Mouse (Mus musculus) embryonic facial prominence, embryonic 13.5 days (tissue): ENCODE measurements around the gene Fn3krp. TPM values are rescaled to one million over a fixed set of nuclear protein-coding genes. Genes with fewer than 3 reads are reported as not detected.
A peak's percentile ranks its signal among the peaks of the same experiment; 100 is the strongest.

Source experiments
- ATAC-seq: fragments of 200-750 bp; cut with Nextera tagmentation; 2 replicates; pipeline ENCODE4 v1.8.0; 2017; ENCODE audit warnings: low read depth; ENCODE audit not compliant: insufficient number of reproducible peaks, insufficient read depth, low FRiP score, low TSS enrichment
- H3K27ac ChIP-seq: fragments of 300-500 bp; sonication (generic); 2 replicates; pipeline ENCODE4 v1.5.1; 2015; ENCODE audit warnings: moderate library complexity, mild to moderate bottlenecking, inconsistent platforms
- H3K27me3 ChIP-seq: fragments of 300-500 bp; sonication (generic); 2 replicates; pipeline ENCODE4 v1.6.1; 2015; ENCODE audit warnings: mild to moderate bottlenecking, inconsistent platforms
- H3K36me3 ChIP-seq: fragments of 300-500 bp; sonication (generic); 2 replicates; pipeline ENCODE4 v1.6.1; 2015; ENCODE audit warnings: mild to moderate bottlenecking, inconsistent platforms
- H3K4me1 ChIP-seq: fragments of 300-500 bp; sonication (generic); 2 replicates; pipeline ENCODE4 v1.6.1; 2015; ENCODE audit warnings: inconsistent platforms
- H3K4me2 ChIP-seq: fragments of 300-500 bp; sonication (generic); 2 replicates; pipeline ENCODE4 v1.6.1; 2015; ENCODE audit warnings: moderate library complexity, mild to moderate bottlenecking, inconsistent platforms
- H3K4me3 ChIP-seq: fragments of 300-500 bp; sonication (generic); 2 replicates; pipeline ENCODE4 v1.5.1; 2015; ENCODE audit warnings: mild to moderate bottlenecking, inconsistent platforms
- H3K9ac ChIP-seq: fragments of 300-500 bp; sonication (generic); 2 replicates; pipeline ENCODE4 v1.6.1; 2015; ENCODE audit warnings: mild to moderate bottlenecking, inconsistent platforms
- H3K9me3 ChIP-seq: fragments of 300-500 bp; sonication (generic); 2 replicates; pipeline ENCODE4 v1.6.1; 2016; ENCODE audit warnings: inconsistent platforms
- WGBS: fragments of 180-500 bp; shearing (Covaris S2); methylation state at CpG from one replicate; pipeline ENCODE4 v1.1.7; 2015; ENCODE audit warnings: mixed read lengths; 5-methylcytosine and 5-hydroxymethylcytosine counted together
- polyA plus RNA-seq: library from polyadenylated mRNA; unstranded; fragments of >200 nt; fragmentation: Nextera tagmentation; extraction: Ambion mirVana; gene quantifications from 2 replicates; pipeline ENCODE4 v1.2.1, GENCODE M21; 2015

Fn3krp gene
- polyA plus RNA-seq, 1 experiment from 2014 or later, result 10.8 TPM

DNA sequence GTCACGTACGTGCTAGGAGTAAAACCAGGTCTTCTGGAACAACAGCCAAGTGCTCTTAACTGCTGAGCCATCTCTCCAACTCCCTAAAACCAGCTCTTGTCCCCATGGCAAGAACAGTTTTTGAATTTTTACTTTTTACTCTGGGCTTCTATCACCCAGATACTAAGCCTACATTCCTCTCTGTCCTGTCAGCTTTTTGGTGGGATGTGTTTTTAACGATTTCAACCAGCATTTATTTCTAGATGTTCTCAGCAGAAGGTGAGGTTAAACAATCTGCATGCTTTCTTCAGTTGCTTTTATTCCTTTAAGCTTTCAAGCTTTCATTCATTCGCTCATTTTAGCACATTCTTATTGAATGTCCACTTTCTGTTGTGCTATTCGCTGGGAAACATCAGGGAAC, 3.2 kb upstream of the Fn3krp start:
- Histone ChIP-seq H3K36me3 (no peaks in the 10 kb centered on the region), H3K27ac (no peak overlapping the region), H3K27me3 (no peaks in the 10 kb centered on the region), H3K9ac (no peak overlapping the region), H3K4me3 (no peak overlapping the region), H3K4me1 (peaks cover 17% of the 10 kb centered on the region), H3K4me2 (no peak overlapping the region), H3K9me3 (no peaks in the 10 kb centered on the region)
- ATAC-seq, result no peak
- WGBS, result 85% methylated on average over 5 of the region's 5 CpGs

DNA sequence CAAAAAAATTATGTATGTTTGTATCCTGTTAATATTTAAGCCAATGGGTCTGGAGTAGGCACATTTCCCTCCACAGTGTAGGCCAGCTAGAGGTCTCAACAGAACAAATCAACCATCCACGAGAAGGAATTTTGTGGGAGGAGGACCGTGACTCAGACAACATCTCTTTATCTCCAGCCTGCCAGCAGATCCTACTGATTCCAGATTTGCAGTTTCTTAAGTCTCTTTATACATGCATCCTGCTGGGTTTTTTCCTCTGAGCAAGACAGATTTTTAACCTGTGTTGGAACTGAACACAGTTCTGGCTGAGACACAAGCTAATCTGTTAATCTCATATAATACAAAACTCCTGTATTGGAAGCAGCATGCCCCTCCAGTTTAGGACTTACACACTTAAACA, 2.3 kb upstream of the Fn3krp start:
- H3K36me3 ChIP-seq, result no peaks in the 10 kb centered on the region
- WGBS, result 56% methylated on average over 2 of the region's 2 CpGs
- H3K9ac ChIP-seq, result no peak overlapping the region
- no peak for ATAC-seq
- H3K27me3 ChIP-seq, result no peaks in the 10 kb centered on the region
- no peak overlapping the region for H3K27ac ChIP-seq
- H3K4me1 ChIP-seq, result peaks cover 19% of the 10 kb centered on the region
- H3K4me2 ChIP-seq, result no peak overlapping the region
- no peaks in the 10 kb centered on the region for H3K9me3 ChIP-seq
- no peak overlapping the region for H3K4me3 ChIP-seq

DNA sequence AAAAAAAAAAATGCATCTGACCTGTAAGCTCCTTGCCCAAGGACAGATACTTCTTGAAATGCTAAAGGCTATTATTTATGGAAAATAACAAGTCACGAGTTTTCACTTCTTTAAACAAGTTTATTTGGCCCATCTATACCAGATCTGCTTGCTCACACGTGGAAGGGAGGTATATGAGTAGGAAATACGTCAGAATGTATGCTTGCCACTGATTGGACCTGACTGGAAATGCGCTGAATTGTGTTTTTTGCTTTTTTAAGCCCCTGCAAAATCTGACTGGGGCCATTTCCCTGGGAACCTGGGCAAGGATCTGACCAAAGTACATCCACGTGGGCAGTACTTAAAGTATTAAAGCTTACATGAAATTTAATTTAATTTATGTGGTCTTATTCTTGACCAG, 822 bp upstream of the Fn3krp start:
- ATAC-seq, result no peak
- H3K36me3 ChIP-seq, result no peaks in the 10 kb centered on the region
- peak overlapping the region; percentile 70 for H3K9ac ChIP-seq
- H3K4me1 ChIP-seq, result peaks cover 19% of the 10 kb centered on the region
- H3K4me3 ChIP-seq, result peak overlapping the region; percentile 73
- no peaks in the 10 kb centered on the region for H3K27me3 ChIP-seq
- peak overlapping the region; percentile 84 for H3K4me2 ChIP-seq
- no peaks in the 10 kb centered on the region for H3K9me3 ChIP-seq
- no peak overlapping the region for H3K27ac ChIP-seq
- 42% methylated on average over 5 of the region's 5 CpGs for WGBS

DNA sequence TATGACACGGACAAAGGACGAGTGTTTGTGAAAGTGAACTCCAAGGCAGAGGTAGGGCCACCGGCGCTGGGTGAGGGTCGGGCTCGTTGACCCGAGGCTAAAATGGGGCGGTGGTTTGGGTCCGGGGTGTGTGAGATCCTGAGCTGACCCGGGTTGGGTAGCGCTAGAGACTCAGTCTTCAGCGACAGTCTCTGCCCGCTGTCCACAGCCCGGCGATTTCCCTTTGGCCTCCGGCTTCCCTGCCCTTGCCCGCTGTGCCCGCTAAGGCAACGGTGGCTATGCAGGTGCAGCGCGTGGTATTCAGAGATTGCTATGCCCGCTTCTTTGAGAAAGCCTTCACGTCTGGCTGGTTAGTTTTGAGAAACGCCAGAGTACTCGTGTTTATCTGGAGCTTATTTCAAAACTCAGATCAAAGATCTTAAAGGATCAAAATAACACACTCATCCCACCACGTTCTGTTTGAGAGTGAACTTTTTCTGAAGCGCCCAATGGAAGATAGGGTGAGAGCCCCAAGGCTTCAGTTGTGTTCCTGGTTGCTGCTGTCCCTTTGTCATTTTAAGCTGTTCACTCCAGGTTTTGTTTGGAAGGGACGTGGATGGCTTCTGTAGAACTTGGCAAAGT, 462 bp downstream of the Fn3krp start:
- peak; percentile 61 for ATAC-seq
- peaks cover 19% of the 10 kb centered on the region for H3K4me1 ChIP-seq
- no peak overlapping the region for H3K27ac ChIP-seq
- no peaks in the 10 kb centered on the region for H3K27me3 ChIP-seq
- H3K4me3 ChIP-seq, result peak overlapping the region; percentile 73
- H3K9ac ChIP-seq, result peak overlapping the region; percentile 78
- H3K4me2 ChIP-seq, result peak overlapping the region; percentile 84
- 1% methylated on average over 28 of the region's 28 CpGs for WGBS
- no peaks in the 10 kb centered on the region for H3K9me3 ChIP-seq
- H3K36me3 ChIP-seq, result 0 out of 2 replicates have a peak, but pooled peaks cover 10% of the 10 kb centered on the region

DNA sequence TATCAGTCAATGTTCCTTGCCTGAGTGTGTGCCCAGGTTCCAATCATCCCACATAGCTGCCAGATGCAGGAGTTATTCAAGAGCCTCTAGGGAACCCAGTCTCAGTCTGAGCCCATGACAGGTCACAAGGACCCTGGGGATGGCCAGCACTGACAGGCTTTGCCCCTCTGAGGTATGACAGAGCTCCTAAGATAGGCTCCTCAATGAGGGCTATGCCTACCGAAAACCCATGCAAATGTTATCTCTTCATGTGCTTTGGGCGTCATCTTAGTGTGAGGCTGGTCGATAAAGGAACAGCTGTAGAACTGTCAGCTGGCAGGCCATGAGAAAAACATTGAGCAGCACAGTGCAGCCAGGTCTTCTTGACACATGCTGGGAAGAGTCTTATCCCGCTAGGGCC, 12.2 kb downstream of the Fn3krp start:
- H3K27me3 ChIP-seq, result no peaks in the 10 kb centered on the region
- no peak overlapping the region for H3K4me3 ChIP-seq
- no peaks in the 10 kb centered on the region for H3K9me3 ChIP-seq
- H3K9ac ChIP-seq, result no peak overlapping the region
- peaks cover 20% of the 10 kb centered on the region for H3K4me1 ChIP-seq
- ATAC-seq, result no peak
- no peak overlapping the region for H3K27ac ChIP-seq
- peaks cover 24% of the 10 kb centered on the region for H3K36me3 ChIP-seq
- 86% methylated on average over 4 of the region's 4 CpGs for WGBS
- H3K4me2 ChIP-seq, result no peak overlapping the region

DNA sequence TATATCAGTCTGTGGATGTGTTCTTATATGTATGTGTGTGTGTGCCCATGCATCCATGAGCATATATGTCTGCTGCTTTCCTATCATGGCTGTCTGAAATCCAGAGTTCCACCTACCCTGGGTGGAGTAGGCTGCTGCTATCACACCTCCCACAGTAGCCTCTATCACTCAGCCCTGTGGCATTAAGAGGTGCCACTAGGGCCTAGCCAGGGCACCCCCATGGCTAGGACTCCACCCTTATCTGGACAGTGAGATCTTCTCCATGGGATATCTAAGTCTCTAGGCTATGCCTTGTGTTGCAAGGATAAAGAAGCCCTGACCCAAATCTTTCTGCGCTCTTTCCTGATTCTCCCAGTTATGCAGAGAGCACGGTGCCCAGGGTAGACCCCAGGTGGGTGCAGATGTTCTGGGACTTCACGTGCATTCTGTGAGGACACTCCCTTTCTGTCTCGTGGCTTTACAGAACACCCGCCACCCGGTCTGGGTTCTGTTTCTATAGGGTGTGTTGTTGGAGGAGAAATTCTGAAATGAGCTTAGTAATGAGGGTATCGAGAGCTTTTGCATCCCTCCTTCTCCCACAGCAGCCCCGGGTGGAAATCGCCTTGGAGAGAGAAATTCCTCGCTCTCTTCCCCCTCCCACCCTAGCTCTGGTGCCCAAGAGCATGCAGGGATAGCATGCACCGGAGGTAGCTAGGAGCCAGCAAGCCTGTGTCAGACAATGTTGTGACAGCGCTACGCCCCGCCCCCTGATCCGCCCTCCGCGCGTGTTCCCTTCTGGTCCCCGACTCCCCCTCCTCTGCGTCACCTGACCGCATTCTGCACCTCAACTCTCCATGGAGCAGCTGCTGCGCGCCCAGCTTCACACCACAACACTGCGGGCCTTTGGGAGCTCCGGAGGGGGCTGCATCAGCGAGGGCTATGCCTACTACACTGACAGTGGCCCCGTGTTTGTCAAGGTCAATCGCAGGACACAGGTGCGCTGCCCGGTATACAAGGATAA, 13.3 kb downstream of the Fn3krp start, which contains the start of gene Fn3k:
Gene Fn3k, plus strand, starts transcription at position 758 of the 1,000 bp plus-strand sequence.
- Histone ChIP-seq H3K4me1 (peaks cover 20% of the 10 kb centered on the region), H3K9ac (peak within 1 kb of the TSS; percentile 64), H3K36me3 (peaks cover 15% of the 10 kb centered on the region), H3K4me3 (peak within 1 kb of the TSS; percentile 45), H3K27ac (no peak within 1 kb of the TSS; the same call in 1 of the 2 replicates), H3K9me3 (no peaks in the 10 kb centered on the region), H3K4me2 (peak within 1 kb of the TSS; percentile 75), H3K27me3 (no peaks in the 10 kb centered on the region)
- 8% methylated on average over 30 of the region's 30 CpGs for WGBS
- peak; percentile 78 for ATAC-seq

DNA sequence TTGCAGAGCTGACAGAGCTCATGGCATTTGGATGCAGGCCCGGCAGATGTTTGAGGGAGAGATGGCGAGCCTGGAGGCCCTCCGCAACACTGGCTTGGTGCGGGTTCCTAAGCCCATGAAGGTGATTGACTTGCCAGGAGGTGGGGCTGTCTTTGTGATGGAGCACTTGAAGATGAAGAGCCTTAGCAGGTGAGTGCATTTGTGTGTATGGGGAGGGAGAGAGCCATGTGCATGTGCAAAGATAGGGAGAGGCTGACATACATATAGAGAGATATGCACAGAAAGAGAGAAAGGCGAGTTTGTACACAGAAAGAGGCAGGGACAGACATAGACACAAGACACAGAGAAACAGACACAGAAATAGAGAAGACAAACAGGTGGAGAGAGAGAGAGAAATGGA, 16.0 kb downstream of the Fn3krp start:
- ATAC-seq, result no peak
- H3K36me3 ChIP-seq, result no peaks in the 10 kb centered on the region
- 70% methylated on average over 5 of the region's 5 CpGs for WGBS

DNA sequence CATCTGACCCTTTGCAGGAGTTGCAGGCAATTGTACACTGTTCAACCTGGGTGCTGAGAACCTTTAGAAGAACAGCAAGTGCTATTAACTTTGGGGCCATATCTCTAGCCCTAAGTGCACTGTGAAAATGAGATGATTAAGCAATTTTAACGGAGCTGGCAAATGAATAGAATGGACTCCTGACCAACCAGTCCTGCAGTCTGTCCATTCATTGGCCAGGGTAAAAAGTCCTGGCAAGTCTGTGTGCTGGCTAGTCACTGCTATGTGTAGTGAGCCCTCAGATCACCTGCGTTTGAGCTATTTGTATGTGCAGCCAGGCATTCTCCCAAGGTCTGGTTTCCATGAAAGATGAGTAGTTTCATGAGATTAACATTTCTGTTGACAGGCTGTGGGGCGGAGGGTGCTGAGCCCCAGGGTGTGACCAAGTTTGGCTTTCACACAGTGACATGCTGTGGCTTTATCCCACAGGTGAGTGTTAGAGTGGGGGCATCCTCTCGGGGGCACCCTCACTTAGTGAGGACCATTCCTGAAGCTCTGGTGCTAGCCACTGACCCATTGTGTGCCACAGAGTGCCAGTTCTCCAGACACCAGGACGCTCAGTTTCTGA, 18.6 kb downstream of the Fn3krp start:
- no peak for ATAC-seq
- 62% methylated on average over 5 of the region's 5 CpGs for WGBS

More for the DNA sequence above, 16.0 kb downstream of the Fn3krp start:
- Histone ChIP-seq H3K4me1 (peaks cover 20% of the 10 kb centered on the region), H3K9me3 (no peaks in the 10 kb centered on the region), H3K4me3 (no peak overlapping the region), H3K27me3 (no peaks in the 10 kb centered on the region), H3K27ac (no peak overlapping the region), H3K4me2 (no peak overlapping the region), H3K9ac (no peak overlapping the region)

DNA sequence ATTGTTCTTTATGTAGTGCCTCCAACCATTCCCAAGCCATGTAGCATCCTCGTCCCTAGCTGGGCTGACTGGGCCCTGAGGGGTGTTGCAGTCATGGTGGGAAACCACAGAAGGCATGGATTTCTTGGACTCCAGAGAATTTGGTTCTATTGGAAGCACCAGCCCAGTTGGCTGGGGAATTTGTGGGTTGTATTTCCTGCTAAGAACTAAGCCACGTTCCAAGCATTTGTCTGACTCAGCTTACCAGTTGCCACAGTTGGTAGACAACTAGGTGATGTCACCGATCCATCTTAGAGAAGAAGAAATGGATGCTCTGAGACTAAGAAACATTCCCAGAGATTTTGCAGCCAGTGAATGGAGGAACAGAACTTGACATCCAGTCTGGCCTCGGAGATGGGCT, 20.5 kb downstream of the Fn3krp start:
- ATAC-seq, result no peak
- Histone ChIP-seq H3K9ac (no peak overlapping the region), H3K4me3 (no peak overlapping the region), H3K4me2 (no peak overlapping the region), H3K27ac (no peak overlapping the region), H3K27me3 (no peaks in the 10 kb centered on the region; the same call in 1 of the 2 replicates), H3K36me3 (no peaks in the 10 kb centered on the region), H3K4me1 (peaks cover 3% of the 10 kb centered on the region; the same call in 1 of the 2 replicates), H3K9me3 (no peaks in the 10 kb centered on the region)
- WGBS, result 83% methylated on average over 4 of the region's 4 CpGs

More for the DNA sequence above, 18.6 kb downstream of the Fn3krp start:
- Histone ChIP-seq H3K4me1 (peaks cover 12% of the 10 kb centered on the region), H3K9me3 (no peaks in the 10 kb centered on the region), H3K9ac (no peak overlapping the region), H3K36me3 (no peaks in the 10 kb centered on the region), H3K4me3 (no peak overlapping the region), H3K27me3 (no peaks in the 10 kb centered on the region), H3K4me2 (no peak overlapping the region), H3K27ac (no peak overlapping the region)

DNA sequence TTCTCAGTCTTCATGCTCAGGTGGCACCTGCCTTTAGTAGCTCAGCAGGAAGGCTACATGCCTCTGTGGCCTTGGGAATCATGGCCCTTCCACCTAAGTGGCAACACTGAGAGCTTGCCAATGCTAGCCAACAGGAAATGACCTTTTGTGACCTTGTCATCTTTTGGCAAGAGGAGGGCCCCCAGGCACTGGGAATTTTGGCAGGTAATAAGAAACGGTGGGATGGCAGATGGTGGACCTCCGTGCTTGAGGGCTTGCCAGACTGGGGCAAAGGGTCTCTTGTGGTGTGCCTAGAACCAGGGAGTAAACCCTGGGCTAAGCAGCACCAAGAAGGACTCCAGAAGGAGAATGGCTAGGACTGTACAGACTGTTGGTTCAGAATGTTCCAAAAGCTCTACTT, 20.9 kb downstream of the Fn3krp start:
- Histone ChIP-seq H3K36me3 (no peaks in the 10 kb centered on the region), H3K4me3 (no peak overlapping the region), H3K27me3 (no peaks in the 10 kb centered on the region; the same call in 1 of the 2 replicates), H3K4me2 (no peak overlapping the region), H3K27ac (no peak overlapping the region), H3K9me3 (no peaks in the 10 kb centered on the region), H3K4me1 (peaks cover 2% of the 10 kb centered on the region; the same call in 1 of the 2 replicates), H3K9ac (no peak overlapping the region)
- no peak for ATAC-seq
- WGBS, result 32% methylated on average over 2 of the region's 2 CpGs

DNA sequence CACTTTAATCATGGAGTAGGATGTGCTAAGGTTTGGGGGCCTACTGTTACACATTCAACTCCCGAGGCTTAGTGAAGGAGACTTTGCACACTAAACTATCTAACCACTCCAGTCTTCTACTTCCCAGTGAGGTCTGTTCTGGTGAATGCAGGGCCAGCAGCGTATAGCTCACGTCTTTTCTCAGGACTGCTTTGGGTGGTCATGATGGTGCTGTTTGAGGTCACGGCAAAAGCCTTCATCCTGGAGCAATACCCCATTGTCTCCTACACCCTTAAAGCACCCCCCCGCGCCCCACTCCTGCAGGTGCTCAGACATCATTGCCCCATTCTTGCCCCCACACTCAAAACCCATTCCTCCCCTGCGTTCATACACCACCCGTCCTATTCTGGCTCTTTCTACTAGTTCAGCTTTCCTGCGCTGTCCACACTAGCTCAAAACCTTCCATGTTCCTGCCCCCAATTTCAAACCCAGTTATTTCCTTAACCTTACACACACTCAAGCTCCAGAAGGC, 30.1 kb downstream of the Fn3krp start:
- Histone ChIP-seq H3K27ac (no peak overlapping the region), H3K27me3 (no peaks in the 10 kb centered on the region; the same call in 1 of the 2 replicates), H3K4me3 (peak overlapping the region; percentile 84), H3K36me3 (peaks cover 9% of the 10 kb centered on the region; the same call in 1 of the 2 replicates), H3K4me1 (peaks cover 18% of the 10 kb centered on the region), H3K9ac (peak overlapping the region; percentile 80; the same call in 1 of the 2 replicates), H3K9me3 (no peaks in the 10 kb centered on the region), H3K4me2 (peak overlapping the region; percentile 75)
- WGBS, result 18% methylated on average over 9 of the region's 9 CpGs
- 0 out of 2 replicates have a peak, but pooled peaks have one; percentile 13 for ATAC-seq
